Mouse (Mus musculus) brain, embryonic 14.5 days (tissue): ENCODE data around the gene Tead1.

Source experiments
- CTCF ChIP-seq: fragments of 200-500 bp; IDR thresholded peaks from 2 replicates; pipeline ENCODE4 v1.5.1; 2012; ENCODE audit warnings: inconsistent platforms, mild to moderate bottlenecking, moderate library complexity, borderline replicate concordance; ENCODE audit not compliant: insufficient read depth, insufficient read length; ENCODE audit errors: extremely low read depth
- POLR2A ChIP-seq: fragments of 200-500 bp; IDR thresholded peaks from 2 replicates; pipeline ENCODE4 v1.6.1; 2012; ENCODE audit warnings: mild to moderate bottlenecking, inconsistent platforms, borderline replicate concordance; ENCODE audit not compliant: poor library complexity, insufficient read depth, insufficient read length, severe bottlenecking; ENCODE audit errors: extremely low read depth

- TF ChIP-seq CTCF, result no peak
- no peak for TF ChIP-seq POLR2A
These were observed 217.2 kb downstream of the Tead1 start for GRCm38 (mm10) chr7:112896363-112896762.
